Comparison of ENCODE assay signal across 9 mouse cellular contexts in genomic region chr7:101231458-101231857, GRCm38 (mm10).
DNase-seq lines count a peak whose midpoint lies in the region.
"Had no signal": no experiment of that assay in that cellular context is flagged by ENCODE, and none has a peak within 500 bp of the region (broad histone marks: within the 10 kb centered on the region; RNA-seq: fewer than 3 reads in every experiment).

No protein-coding gene starts in this region.

- DNase-seq in heart, adult 8-10 months (ENCODE audit: low spot score) = peak; percentile 59
- no peak for DNase-seq in heart, postnatal 4 days
- DNase-seq in lung, postnatal 10 days = peak; percentile 34
- DNase-seq in lung, postnatal 14 days = no peak
- peak; percentile 58 for DNase-seq in adipocyte (ENCODE audit: low spot score)
- peak; percentile 77 for DNase-seq in retina, embryonic 14.5 days (ENCODE audit: low spot score)
- DNase-seq in testis, postnatal 10 days (ENCODE audit: low spot score) = no peak
- no peak for DNase-seq in frontal cortex, postnatal 25 days (ENCODE audit: low spot score in 2 of 2)
- DNase-seq: adrenal gland, adult 2 months had no signal

Comparison
In these comparisons a context has a peak if more than half of its experiments do, and no peak if none do; other contexts are left out.
1. DNase-seq: peak in heart, adult 8-10 months (single experiment), lung, postnatal 10 days (single experiment), adipocyte (single experiment) and retina, embryonic 14.5 days (single experiment); none in heart, postnatal 4 days (single experiment), lung, postnatal 14 days (single experiment), testis, postnatal 10 days (single experiment) and frontal cortex, postnatal 25 days (0 of 2).